In the genomic region with DNA sequence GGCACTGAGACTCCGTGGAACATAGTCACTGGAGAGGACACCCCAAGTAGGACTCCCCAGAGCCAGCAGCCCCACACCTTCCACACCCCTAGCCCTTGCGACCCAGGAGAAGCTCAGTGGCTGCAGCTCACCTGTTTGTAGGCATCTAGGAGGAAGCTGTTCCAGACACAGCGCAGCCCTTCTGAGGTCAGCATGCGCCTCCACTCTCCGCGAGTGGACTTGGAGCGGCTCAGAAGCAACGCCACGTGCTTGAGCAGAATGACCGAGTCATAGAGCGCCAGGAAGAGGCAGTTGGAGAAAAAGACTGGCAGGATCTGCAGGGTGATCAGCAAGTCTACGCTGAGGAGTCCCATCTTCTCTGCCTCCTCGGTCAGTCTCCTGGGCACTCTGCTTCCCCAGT, we compare ENCODE assay signal across 8 mouse cellular contexts. TPM values are rescaled to one million over a fixed set of nuclear protein-coding genes. Genes with fewer than 3 reads are reported as not detected.
DNase-seq lines count a peak whose midpoint lies in the region; ATAC-seq and TF ChIP-seq lines count a peak whose summit lies in the region.

No protein-coding gene starts in this region.

- TF ChIP-seq CTCF in kidney, postnatal 0 days (IDR thresholded peaks at IDR 0.05; ENCODE audit: low read depth), result no peak

- WGBS in kidney, postnatal 0 days, result 79% methylated on average over 13 of the region's 13 CpGs

- peak overlapping the region; percentile 55; the same call in 1 of the 2 replicates for H3K4me2 ChIP-seq in kidney, postnatal 0 days (ENCODE audit: low read length)

- peak; percentile 1 for DNase-seq in kidney, postnatal 0 days (ENCODE audit: low spot score)
- DNase-seq in kidney, postnatal 25 days, result no peak
- DNase-seq in urinary bladder, postnatal 14 days (ENCODE audit: low spot score), result peak; percentile 14
- DNase-seq in urinary bladder, postnatal 4 days (ENCODE audit: low spot score in 2 of 2), result no peak
- no peak for DNase-seq in spleen, adult 12 weeks (ENCODE audit: low spot score)

- H3K4me3 ChIP-seq in kidney, postnatal 0 days (replicated peaks; ENCODE audit: low read depth, low read length), result peak overlapping the region; percentile 33; the same call in 1 of the 2 replicates
- H3K4me3 ChIP-seq in megakaryocyte, embryonic 14.5 days (replicated peaks), result peak overlapping the region; percentile 88

- H3K9ac ChIP-seq in kidney, postnatal 0 days (ENCODE audit: low read depth, low read length), result no peak overlapping the region

- no peaks in the 10 kb centered on the region for H3K27me3 ChIP-seq in kidney, postnatal 0 days (ENCODE audit: insufficient read depth, low read length)
- peaks cover 3% of the 10 kb centered on the region for H3K27me3 ChIP-seq in megakaryocyte, embryonic 14.5 days (replicated peaks)

- no peaks in the 10 kb centered on the region for H3K36me3 ChIP-seq in kidney, postnatal 0 days (ENCODE audit: insufficient read depth, low read length)
- H3K36me3 ChIP-seq in megakaryocyte, embryonic 14.5 days (replicated peaks; ENCODE audit: low read length), result no peaks in the 10 kb centered on the region

- H3K27ac ChIP-seq in kidney, postnatal 0 days, result no peak overlapping the region

- no peaks in the 10 kb centered on the region for H3K9me3 ChIP-seq in kidney, postnatal 0 days (replicated peaks; ENCODE audit: low read length)
- 0 out of 2 replicates have a peak, but pooled peaks cover 3% of the 10 kb centered on the region for H3K9me3 ChIP-seq in megakaryocyte, embryonic 14.5 days

- H3K4me1 ChIP-seq in kidney, postnatal 0 days (replicated peaks; ENCODE audit: insufficient read depth, low read length), result no peaks in the 10 kb centered on the region
- peaks cover 6% of the 10 kb centered on the region for H3K4me1 ChIP-seq in megakaryocyte, embryonic 14.5 days

- no peak for ATAC-seq in kidney, postnatal 0 days (replicated peaks; ENCODE audit: low FRiP score, low read depth)
- peak; percentile 29 for ATAC-seq in granulocyte monocyte progenitor cell, adult 5-6 weeks (replicated peaks; ENCODE audit: poor library complexity, severe bottlenecking)
- ATAC-seq in monocyte, adult 5-6 weeks (replicated peaks; ENCODE audit: insufficient number of reproducible peaks, low FRiP score, low TSS enrichment, poor library complexity, severe bottlenecking), result no peak; the same call in 1 of the 2 replicates

RNA-seq across cellular contexts. Expression of a gene that starts 0.3 kb away (rescaled TPM):
- polyA plus RNA-seq in kidney, postnatal 0 days (2015; fragmentation: Nextera tagmentation; extraction: Ambion mirVana), result 0.10 and 0.13 TPM in 2 replicates
- total RNA-seq in granulocyte monocyte progenitor cell, adult 5-6 weeks (2014; fragmentation: Nextera tagmentation), result 16.1 and 20.5 TPM in 2 replicates
- 35.2 and 37.5 TPM in 2 replicates for total RNA-seq in granulocyte monocyte progenitor cell, adult 5-6 weeks (2017)
- polyA plus RNA-seq in megakaryocyte, embryonic 14.5 days (2012; ENCODE audit: insufficient read depth, low replicate concordance), result not detected in 2 replicates
- total RNA-seq in monocyte, adult 5-6 weeks (2017), result 0.21 TPM in 1 of 3 replicates, not detected in the others

Comparison
In these comparisons a context has a peak if more than half of its experiments do, and no peak if none do; other contexts are left out.
1. DNase-seq: peak in kidney, postnatal 0 days (single experiment) and urinary bladder, postnatal 14 days (single experiment); none in kidney, postnatal 25 days (0 of 2), urinary bladder, postnatal 4 days (0 of 2) and spleen, adult 12 weeks (single experiment).
2. RNA of a gene that starts 0.3 kb away (total RNA-seq): 16.1 to 37.5 TPM in granulocyte monocyte progenitor cell, adult 5-6 weeks; 0.21 TPM in monocyte, adult 5-6 weeks; every median in the first group is over 10 times any median in the second.